Mouse (Mus musculus) midbrain, embryonic 15.5 days (tissue): Measurements from ENCODE around the gene Hsp90ab1. TPM values are rescaled to one million over a fixed set of nuclear protein-coding genes. Genes with fewer than 3 reads are reported as not detected.

Experiments
- polyA plus RNA-seq: library from polyadenylated mRNA; unstranded; fragments of >200 nt; fragmentation: Nextera tagmentation; extraction: Ambion mirVana; gene quantifications from 2 replicates; pipeline ENCODE4 v1.2.1, GENCODE M21; 2015

The Hsp90ab1 gene
- polyA plus RNA-seq, 1 experiment from 2014 or later: 1,488 TPM

Other genes with a start within 250 kb of the Hsp90ab1 start
- gene Cdc5l, start 139.5 kb downstream of the Hsp90ab1 start, polyA plus RNA-seq: 61.3 and 62.1 TPM in 2 replicates
- 1.6 TPM in 2 replicates for gene Spats1, start 97.9 kb downstream of the Hsp90ab1 start, polyA plus RNA-seq
- gene Aars2, start 66.4 kb downstream of the Hsp90ab1 start, polyA plus RNA-seq: 19.7 and 20.5 TPM in 2 replicates
- gene Tcte1, start 49.8 kb downstream of the Hsp90ab1 start, polyA plus RNA-seq: 6.0 and 6.2 TPM in 2 replicates
- gene Tmem151b, start 23.6 kb downstream of the Hsp90ab1 start, polyA plus RNA-seq: 32.1 and 33.9 TPM in 2 replicates
- 3.5 and 5.3 TPM in 2 replicates for gene Nfkbie, start 17.6 kb downstream of the Hsp90ab1 start, polyA plus RNA-seq
- gene Slc35b2, start 9.4 kb downstream of the Hsp90ab1 start, polyA plus RNA-seq: 85.5 and 93.4 TPM in 2 replicates
- 30.7 and 33.0 TPM in 2 replicates for gene Slc29a1, start 26.3 kb upstream of the Hsp90ab1 start, polyA plus RNA-seq
- not detected in 2 replicates for gene Mymx, start 28.8 kb upstream of the Hsp90ab1 start, polyA plus RNA-seq
- 0.65 and 1.2 TPM in 2 replicates for gene Capn11, start 86.1 kb upstream of the Hsp90ab1 start, polyA plus RNA-seq
- 118 and 124 TPM in 2 replicates for gene Mrpl14, start 113.1 kb upstream of the Hsp90ab1 start, polyA plus RNA-seq
- gene Tmem63b, start 113.6 kb upstream of the Hsp90ab1 start, polyA plus RNA-seq: 173 and 177 TPM in 2 replicates
- gene 1600014C23Rik, start 160.6 kb upstream of the Hsp90ab1 start, polyA plus RNA-seq: 0.61 TPM in 1 of 2 replicates, not detected in the other